Mouse (Mus musculus) embryonic fibroblast, embryonic 13.5 days (primary cell): ENCODE measurements at regions not wholly inside any gene's neighbourhood (a gene's known extent, or its start where the extent isn't known, plus 50 kb on each side); places are given as distances from the start of the nearest gene placed in this dataset.

ENCODE experiments used
- H3K27ac ChIP-seq: 2 replicates; pipeline ENCODE4 v1.5.1; 2012; ENCODE audit warnings: low read length, control low read depth, inconsistent platforms; ENCODE audit not compliant: insufficient read depth
- H3K4me1 ChIP-seq: 2 replicates; pipeline ENCODE4 v1.6.1; 2011; ENCODE audit warnings: low read length; ENCODE audit not compliant: control insufficient read depth, insufficient read depth
- H3K4me3 ChIP-seq: 2 replicates; pipeline ENCODE4 v1.5.1; 2011; ENCODE audit warnings: mild to moderate bottlenecking, control low read depth, low read length; ENCODE audit not compliant: insufficient read depth
- CTCF ChIP-seq: IDR thresholded peaks from 2 replicates; pipeline ENCODE4 v1.5.1; 2011; ENCODE audit warnings: mild to moderate bottlenecking, control low read depth, low read length, moderate library complexity, borderline replicate concordance; ENCODE audit not compliant: insufficient read depth
- POLR2A ChIP-seq: IDR thresholded peaks from 2 replicates; pipeline ENCODE4 v1.6.1; 2011; ENCODE audit warnings: low read depth, mild to moderate bottlenecking, control low read depth, low read length, moderate library complexity

DNA sequence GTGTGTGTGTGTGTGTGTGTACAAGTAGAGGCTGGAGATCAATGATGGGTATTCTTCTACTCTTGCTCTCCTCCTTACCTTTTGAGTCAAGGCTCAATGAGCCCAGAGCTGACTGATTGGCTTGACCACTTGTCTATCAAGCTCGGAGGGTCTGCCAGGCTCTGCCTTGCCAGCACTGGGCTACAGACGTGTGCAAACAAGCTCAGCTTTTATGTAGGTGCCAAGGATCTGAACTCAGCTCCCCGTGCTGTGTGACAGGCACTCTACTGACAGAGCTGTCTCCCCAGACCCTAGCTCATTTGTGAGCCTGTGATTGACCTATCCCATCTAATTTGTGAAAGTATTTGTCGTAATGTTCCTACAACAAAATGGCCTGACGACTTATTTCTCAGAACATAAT is 54.2 kb upstream of the Cdc42bpa start:
- H3K4me3 ChIP-seq: no peak overlapping the region
- no peak overlapping the region for H3K27ac ChIP-seq
- TF ChIP-seq POLR2A (no peak), CTCF (no peak)

DNA sequence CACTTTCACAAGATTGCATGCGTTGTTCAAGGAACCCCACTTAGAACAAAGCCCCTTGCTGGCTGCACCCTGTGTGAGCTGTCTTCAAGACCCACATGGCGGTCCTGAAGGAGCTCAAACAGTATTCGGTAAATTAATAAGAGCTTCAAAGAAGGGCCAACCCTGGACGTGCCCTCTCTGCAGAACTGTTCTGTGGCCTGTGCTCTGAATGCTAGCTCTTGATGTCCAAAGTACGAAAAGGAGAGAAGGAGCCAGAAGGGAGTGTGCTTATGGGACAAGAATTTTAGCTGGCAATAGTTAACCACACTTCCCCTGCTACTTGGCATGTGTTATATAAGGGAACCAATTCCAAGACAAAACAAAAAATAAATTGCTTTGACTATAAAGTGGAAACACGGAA is 67.6 kb upstream of the Cdc42bpa start:
- Histone ChIP-seq H3K27ac (no peak overlapping the region), H3K4me3 (no peak overlapping the region), H3K4me1 (peaks cover 3% of the 10 kb centered on the region)
- no peak for TF ChIP-seq CTCF
- TF ChIP-seq POLR2A: no peak

More for the DNA sequence above, 54.2 kb upstream of the Cdc42bpa start:
- no peaks in the 10 kb centered on the region for H3K4me1 ChIP-seq

DNA sequence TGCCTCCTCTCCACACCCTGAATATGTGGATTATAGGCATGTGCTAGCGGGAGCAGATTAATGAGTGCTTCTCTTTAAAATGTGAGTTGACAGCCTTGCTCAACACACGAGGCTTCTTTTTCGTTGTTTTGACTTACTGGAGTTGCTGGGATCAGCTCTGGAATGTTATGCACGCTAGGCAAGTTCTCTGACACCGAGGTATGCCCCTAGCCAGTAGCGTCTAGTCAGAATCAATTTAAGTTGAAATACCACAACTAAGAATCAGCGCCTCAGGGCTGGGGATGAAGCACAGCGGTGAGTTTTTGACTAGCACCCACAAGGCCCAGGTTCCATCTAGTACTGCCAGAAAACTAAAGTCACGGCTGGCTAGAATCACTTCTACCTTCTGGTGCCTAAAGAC is 72.4 kb upstream of the Cdc42bpa start:
- H3K4me1 ChIP-seq: peaks cover 3% of the 10 kb centered on the region
- H3K27ac ChIP-seq: peak overlapping the region; percentile 50
- TF ChIP-seq CTCF (no peak), POLR2A (no peak)
- H3K4me3 ChIP-seq: no peak overlapping the region

DNA sequence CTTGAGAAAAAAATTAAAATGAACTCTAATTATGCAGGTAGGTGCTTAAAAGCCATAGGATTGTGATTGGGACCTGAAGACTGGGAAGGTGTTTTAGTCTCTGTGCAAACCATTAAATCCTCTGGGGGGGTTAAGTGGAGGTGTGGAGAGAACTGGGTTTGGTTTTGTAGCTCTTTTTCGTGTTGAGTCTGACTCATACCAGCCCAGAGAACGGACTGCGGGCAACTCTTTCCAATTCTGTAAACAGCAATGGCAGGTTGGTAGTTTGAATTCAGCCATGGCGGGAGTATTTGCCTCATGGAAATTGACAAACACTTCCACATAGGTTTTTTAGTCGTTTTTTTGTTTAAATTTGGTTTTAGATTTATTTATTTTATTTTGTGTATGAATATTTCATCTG is 77.7 kb upstream of the Ahctf1 start:
- Histone ChIP-seq H3K27ac (no peak overlapping the region), H3K4me3 (no peak overlapping the region), H3K4me1 (no peaks in the 10 kb centered on the region)
- TF ChIP-seq CTCF (no peak), POLR2A (no peak)

DNA sequence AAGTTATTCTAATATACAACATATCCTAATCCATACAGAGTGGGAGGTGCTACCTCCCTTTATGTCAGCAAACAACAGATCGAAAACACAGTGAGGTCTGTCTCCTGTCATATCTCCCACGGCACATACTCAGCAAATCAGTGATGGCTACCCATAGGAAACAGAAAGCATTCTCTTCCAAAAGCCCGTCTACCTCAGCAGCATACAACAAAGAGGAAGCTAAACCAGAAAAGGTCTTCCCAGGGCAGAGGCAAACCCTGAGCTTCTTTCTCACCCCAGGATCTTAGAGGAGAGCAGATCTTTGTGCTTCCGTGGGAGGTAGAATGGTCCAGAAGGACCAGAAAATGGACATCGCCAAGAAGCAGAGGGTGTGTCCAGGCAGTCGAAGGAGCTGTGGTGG is 74.4 kb upstream of the Ahctf1 start:
- Histone ChIP-seq H3K27ac (no peak overlapping the region), H3K4me1 (no peaks in the 10 kb centered on the region), H3K4me3 (no peak overlapping the region)
- no peak for TF ChIP-seq POLR2A
- TF ChIP-seq CTCF: no peak

DNA sequence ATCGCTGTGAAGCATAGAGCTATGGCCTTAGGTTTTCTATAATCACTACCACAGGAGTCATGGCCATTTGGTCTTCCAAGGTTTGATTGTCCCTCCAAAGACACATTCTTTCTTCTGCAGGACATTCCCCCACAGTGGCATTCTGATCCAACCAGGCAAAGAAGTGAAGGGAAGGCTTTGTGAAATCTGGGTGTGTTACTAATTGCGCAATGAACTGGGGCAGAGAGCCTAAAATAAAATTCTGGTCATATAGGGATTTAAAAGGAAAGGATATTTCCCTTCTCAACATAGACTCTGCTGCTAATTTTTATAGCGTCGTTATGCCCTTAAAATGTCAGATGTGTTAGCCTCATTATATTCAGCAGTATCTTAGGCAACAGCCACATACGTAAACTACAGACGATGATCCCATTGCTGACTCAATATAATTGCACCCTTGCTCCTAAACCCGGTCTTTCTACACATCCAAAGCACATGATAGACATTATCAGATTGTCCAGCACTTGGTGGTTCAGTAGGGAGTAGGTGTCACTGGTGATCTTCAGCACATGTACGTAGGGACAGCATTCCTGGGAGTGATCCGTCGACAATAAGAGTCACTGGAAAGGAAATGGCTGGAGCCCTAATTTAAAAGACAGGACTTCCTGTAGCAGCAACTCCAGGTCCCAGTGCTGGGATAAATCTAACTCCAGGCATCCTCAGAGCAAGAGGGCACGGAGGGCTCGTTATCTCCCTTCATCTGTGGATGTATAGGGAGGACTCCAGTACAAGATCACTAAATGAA is 70.5 kb upstream of the Ahctf1 start:
- Histone ChIP-seq H3K4me1 (no peaks in the 10 kb centered on the region), H3K4me3 (no peak overlapping the region), H3K27ac (no peak overlapping the region)
- TF ChIP-seq CTCF (no peak), POLR2A (no peak)

DNA sequence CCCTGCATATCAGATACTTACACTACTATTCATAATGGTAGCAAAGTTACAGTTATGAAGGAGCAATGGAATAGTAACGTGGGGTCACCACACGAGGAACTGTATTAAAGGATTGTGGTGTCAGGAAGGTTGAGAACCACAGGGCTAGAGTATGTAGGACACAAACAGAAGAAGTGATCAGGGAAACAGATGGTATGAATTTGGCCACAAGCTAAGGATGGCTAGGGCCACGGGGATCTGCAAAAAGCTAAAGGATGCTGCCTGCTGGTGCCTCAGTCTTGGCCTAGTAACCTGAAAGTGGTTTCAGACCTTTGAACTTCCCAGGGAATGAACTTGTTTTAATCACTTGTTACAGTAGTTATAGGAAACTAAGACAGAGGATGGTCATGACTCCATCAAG is 68.5 kb upstream of the Ahctf1 start:
- TF ChIP-seq POLR2A: no peak
- no peak for TF ChIP-seq CTCF

DNA sequence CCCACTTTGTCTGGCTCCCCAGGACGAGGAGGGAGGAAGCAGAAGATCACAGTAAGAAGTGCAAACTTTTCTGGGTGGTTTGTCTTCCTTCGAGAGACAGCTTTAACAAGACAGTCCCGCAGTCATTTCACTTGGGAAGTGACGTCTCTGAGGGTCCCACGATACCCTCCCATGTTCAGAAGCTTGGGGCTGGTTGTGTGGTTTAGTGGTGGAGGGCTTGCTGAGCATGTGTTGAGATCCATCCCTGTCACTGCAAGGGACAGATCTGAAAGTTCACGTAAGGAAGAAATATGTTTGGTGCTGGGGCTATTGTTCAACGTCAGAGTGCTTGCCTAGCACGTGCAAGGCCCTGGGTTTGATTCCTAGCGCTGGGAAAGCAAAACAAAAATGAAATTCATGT is 65.2 kb upstream of the Ahctf1 start:
- TF ChIP-seq CTCF: no peak
- Histone ChIP-seq H3K4me3 (no peak overlapping the region), H3K4me1 (0 out of 2 replicates have a peak, but pooled peaks cover 3% of the 10 kb centered on the region), H3K27ac (no peak overlapping the region)

More for the DNA sequence above, 68.5 kb upstream of the Ahctf1 start:
- no peak overlapping the region for H3K4me3 ChIP-seq
- no peak overlapping the region for H3K27ac ChIP-seq
- H3K4me1 ChIP-seq: no peaks in the 10 kb centered on the region

DNA sequence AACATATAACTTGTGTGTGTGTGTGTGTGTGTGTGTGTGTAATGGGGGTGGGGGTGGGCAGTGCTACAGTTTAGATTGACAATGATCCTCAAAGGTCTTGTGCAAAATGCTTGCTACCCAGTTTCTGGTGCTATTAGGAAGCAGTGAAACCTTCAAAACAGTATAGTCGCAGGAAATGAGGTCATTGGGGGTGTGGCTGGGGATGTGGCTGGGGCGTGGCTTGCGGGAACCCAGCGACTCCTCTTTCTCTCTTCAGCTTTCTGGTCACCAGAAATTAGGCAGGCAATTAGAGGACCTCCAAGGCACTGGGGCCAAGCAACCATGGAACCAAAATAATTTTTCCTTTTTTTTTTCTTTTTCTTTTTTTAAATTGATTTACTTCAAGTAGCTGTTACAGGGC is 64.0 kb upstream of the Ahctf1 start:
- TF ChIP-seq CTCF (no peak), POLR2A (no peak)
- Histone ChIP-seq H3K4me1 (peaks cover 6% of the 10 kb centered on the region; the same call in 1 of the 2 replicates), H3K4me3 (no peak overlapping the region), H3K27ac (no peak overlapping the region)

DNA sequence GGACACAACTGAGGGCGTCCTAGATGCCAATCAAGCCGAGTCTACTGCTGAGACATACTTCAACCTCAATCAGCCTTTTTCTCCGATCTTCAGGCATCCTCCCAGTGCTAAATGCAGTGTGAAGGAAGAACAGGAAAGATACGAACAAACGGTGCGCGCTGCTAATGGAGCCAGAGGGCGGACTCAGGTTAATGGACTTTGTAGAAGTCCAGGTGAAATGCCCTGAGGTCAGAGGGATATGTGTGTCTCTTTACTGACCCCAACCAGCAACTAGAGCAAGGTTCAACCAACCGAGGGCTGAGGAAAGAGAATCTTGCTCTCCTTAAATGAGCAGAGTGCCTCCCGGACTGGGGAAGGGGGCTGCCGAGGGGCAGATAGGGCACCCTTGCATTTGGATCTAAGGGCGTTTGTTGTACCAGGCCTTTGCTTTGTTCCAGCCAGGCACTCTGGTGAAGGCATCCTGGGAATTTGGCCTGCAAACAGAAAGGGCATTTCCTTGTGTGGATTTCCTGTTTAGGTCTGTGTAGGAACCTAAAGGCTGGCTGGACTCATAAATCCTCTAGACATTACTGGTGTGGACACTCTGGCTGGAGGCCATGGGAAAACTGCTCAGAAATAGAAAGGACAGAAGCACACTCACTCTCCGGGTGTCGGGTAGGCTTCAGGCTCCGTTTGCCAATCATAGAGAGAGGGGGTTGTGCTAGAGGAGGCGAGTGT is 62.7 kb upstream of the Ahctf1 start:
- no peak overlapping the region for H3K27ac ChIP-seq
- peaks cover 6% of the 10 kb centered on the region; the same call in 1 of the 2 replicates for H3K4me1 ChIP-seq
- H3K4me3 ChIP-seq: no peak overlapping the region
- no peak for TF ChIP-seq CTCF
- no peak for TF ChIP-seq POLR2A
